Mouse (Mus musculus) retina, embryonic 14.5 days (tissue): Measurements from ENCODE around the gene Trim47.
A peak's percentile ranks its signal among the peaks of the same experiment; 100 is the strongest.
"Not testable (repeated sequence)": the region's sequence is repeated elsewhere in the genome, so short reads cannot be mapped to it uniquely, and the experiment has no call there.

ENCODE experiments used
- DNase-seq: peaks from one replicate; pipeline ENCODE4 v3.0.0-alpha.2; 2015; ENCODE audit warnings: low spot score

The Trim47 gene

DNA sequence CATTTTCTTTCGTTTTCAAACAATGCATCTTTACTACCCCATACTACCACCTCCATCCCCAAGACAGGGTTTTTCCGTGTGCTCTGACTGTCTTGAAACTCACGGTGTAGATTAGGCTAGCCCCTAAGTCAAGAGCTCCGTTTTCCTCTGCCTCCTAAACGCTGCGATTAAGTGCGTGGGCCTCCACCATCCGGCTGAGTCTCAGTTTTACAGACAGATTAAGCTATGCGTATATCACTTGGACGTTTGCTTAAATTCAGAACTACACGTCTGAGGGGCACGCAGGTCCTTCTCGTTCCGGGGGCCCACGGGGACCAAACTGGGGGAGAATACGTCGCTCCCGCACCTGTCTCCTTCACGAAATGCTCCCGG lies 11.1 kb upstream of the Trim47 start:
- no peak for DNase-seq

DNA sequence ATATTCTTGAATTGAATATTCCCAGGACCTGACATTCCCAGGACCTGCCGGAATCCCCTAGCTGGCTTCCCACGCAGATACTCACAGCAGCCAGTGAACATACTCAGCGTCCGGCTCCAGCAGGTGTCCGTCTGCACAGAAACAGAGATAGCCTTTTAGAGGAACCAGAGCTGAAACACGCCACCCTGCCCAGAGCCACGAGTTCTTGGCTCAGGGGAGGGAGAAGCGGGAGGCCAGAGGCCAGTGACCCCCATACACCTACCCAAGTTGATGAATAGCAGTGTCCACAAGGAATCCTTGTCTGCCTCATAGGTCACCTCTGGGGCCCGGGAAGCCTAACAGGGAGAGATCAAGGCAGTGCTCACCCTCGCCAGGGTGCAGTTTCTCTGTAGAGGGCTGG lies 7.2 kb upstream of the Trim47 start:
- no peak for DNase-seq

DNA sequence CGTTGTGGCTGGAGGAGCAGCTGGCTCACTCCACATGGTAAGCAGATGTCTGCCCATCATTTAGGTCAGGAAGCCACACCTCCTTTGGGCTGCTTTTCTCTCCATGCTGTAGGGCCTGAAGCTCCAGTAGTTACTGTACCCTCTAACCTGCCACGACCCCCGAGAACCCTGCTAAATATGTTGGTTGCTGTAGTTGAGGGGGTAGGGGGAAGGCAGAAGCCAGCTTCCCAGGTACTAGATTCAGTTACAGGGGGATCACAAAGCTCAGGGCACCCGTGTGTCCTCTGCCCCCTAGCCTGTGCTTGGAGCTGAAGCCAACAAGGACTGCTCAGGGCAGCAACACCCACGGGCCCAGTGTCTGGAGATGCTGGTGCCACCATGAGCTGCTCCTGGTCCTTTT lies 6.5 kb upstream of the Trim47 start:
- DNase-seq = no peak

DNA sequence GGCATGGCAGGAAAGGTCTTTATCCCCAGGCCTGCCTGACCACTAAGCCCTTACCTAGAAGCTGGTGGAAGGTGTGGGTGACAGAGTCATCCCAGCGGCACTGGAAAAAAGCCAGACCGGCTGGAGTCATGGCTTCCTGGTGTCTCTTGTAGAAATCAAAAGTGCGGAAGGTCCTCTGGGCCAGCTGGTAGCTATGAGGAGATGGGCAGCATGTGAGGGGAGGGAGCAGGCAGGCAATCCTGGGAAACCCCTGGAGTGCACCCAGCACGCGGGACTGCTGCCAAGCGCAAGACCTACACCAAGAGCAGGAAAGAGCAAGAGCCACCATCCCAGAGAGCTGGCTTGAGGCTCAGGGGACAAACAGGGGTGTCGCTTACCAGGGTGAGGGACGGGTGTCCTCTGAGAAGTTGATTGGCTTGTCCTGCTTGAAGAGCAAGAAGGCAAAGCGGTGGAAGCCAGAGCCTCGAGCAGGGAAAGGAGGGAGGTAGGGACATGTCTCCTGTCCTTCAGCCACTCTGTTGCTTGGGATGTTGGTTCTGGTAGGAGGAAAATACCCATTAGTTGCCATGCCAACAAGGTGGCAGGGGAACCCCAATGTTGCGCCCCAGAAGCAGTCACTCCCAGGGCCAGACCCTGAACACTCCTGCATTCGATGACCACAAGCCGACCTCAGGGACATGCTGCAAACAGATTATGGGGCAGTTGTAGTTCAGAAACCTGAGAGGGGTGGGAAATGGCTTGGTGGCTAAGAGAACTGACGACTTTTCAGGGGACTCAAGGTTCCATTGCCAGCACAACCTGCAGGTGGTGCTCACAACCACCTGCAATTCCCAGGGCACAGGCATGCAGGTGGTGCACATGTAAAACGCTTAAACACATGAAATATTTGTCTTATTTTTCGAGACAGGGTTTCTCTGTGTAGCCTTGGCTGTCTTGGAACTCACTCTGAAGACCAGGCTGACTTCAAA lies 5.6 kb upstream of the Trim47 start:
- no peak for DNase-seq

DNA sequence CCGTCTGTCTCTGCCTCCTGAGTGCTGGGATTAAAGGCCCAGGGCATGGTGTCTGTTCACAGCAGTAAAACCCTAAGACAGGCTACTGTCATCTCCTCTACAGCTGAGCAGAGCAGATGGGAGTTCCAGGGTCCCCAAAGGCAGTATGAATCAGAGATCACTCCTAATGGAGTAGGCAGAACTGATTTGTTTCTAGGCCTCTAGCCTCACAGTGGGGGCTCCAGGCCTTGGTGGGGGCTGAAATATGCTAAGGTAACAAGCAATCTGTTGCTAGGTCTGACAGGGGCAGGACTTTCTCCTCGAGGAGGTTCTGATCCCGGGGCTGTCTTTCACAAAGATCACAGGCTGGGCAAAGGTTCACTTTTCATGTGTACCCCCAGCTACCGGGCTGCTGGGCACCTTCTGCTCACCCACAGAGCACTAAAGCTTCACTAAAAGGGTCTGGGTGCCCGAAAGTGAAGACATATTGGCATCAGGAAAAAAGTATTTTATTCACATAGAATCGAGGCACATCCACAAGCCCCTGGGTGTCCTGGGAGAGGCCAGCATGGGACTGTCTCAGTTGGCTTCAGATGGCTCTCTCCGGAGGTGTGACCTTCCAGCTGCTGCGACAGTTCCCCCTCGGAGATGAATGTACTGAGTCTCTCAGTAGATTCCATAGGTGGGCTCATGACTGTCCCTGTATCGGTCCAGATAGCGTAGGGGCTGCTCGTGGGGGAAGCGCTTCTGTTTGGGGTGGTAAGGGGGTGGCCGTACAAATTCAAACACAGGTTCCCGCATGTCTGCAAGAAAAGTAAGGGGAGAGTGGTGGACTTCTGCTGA lies 4.5 kb upstream of the Trim47 start:
- no peak for DNase-seq

DNA sequence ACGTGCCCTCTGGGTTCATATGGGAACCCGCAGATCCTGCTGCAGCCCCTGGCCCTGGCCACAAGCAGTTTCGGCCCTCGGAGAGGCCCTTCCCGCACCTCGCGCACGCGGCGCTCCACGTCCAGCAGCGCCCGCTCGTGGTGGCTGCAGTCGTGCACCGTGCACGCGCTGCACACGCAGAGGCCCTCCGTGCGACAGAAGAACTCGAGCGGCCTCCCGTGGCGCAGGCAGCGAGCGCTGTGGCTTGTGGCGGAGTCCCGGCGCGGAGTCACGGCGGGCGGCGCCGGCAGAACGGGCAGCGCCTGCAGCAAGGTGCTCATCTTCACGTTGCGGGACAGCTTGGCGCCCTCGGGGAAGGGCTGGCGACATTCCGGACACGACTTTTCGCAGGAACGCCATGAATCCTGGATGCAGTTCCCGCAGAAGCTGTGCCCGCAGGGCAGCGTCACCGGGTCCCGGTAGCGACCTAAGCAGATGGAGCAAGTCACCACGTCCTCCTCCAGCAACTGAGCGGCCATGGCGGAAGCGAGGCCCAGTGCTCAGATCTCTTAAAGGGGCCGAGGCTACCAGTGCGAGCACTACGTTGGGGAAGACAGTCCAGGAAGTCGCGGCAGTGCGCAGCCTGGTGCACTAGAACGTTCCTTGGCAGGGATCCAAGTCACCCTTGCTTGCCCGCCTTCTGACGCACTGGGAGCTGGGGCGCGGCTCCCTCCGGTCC lies 3.6 kb upstream of the Trim47 start, which contains the start of gene Trim65:
Gene Trim65 (minus strand): TSS at position 641 of the 718 bp plus-strand sequence.
- peak; percentile 88 for DNase-seq

DNA sequence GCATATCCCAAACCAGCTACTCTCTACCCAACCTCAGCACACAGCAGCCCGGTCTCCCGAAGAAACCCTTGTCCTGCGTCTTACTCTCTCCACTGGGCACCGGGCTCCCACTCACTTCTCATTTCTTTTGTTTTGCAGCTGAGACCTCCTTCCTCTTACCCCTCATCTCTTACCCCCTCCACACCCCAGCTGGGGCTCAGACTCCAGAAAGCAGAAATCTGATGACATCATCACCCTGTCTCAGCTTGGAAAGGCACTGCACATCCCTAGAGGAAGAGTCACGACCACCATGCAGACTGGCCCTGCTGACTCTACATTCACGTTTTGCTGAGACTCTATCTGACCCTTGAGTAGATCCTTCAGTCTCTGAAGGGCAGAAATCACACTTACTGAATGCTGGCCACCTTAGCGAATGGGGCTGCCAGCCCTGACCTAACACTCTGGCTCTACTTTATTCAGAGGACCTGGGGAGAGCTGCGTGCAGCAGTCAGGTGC lies 3.0 kb upstream of the Trim47 start:
- peak; percentile 32 for DNase-seq

DNA sequence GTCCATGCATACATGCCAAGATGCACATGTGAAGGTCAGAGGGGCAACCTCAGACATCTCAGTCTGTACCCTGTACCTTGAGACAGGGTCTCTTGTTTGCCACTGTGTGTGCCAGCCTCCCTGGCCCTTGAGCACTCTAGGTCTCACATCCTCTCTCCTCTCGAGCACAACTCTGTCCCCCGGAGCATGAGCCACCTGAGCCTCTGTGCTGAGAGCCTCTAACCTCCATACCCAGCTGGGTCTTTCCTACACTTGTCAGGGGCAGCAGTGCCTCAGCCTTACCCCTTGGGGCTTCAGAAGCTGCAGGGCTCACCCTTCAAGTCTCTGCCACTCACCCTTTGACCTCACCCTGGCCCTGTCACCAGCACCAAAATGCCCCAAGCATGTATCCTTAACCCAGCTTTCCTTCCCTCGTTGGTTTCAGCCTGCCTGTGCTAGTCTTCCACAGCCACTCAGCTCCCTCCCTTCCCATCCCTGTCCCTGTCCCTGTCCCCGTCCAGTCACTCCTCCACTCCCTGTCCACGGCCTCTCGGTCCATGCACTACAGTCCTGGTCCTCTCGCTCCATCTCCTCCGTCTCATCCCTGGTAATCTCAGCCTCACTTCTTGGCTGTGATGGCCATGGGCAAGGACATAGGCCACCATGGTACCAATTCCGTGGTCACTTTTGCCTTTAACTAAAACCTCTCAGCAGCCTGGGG lies 2.2 kb upstream of the Trim47 start:
- no peak for DNase-seq

DNA sequence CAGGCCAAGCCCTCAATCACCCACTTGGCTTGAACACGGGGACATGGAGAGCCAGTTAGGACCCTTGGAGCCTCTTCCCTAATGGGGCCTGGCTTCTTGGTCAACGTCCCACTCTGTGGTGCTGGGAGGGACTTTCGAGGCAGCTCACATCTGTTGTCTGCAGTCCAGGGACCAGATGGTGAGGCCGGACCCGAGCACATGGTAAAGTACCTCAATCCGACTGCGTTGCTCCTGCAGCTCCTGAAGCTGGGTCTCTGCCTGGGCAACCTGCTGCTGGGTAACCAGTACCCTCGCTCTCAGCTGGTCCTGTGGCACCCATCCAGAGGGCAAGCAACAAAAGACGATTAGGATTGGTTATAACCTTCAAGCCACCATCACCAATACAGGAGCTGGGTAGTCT lies 976 bp upstream of the Trim47 start:
- no peak for DNase-seq

DNA sequence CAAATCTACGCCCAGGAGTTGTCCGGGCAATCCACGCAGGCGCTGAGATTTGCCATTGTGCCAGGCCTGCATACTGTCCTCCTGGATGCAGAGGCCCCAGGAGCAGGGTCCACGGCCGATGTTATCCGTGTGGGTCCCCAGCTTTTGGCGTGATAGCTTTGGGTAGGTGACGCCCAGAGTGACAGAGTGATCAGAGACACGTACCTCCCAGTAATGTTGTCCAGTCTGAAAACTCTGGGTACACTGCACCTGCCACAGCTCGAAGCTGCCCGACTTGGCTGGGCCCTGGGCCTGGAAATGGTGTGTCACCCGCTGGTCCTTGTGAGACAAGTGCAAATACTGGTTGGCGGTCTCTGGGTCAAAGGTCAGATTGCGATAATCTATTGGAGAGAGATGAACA lies 749 bp downstream of the Trim47 start:
- no peak for DNase-seq

DNA sequence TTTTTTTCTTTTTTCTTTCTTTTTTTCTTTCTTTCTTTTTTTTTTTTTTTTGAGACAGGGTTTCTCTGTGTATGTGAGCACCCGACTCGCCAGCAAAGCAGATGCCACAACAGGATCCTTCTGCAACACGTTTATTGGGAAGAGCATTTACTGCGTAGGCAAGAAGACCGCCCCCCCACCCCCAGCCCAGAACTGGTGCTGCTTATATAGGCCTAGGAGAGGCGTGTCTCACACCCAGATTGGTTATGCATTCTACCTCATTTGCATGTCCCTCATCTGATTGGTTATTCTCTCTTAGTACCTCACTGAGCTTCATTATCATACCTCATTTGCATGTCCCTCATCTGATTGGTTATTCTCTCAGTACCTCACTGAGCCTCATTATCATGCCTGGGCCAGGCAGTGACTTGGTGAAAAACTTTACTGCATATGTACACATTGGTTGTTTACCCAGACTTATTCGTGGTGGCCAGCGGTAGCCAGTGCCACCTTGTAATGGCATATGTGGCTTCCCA lies 5.2 kb downstream of the Trim47 start:
- not testable (repeated sequence) for DNase-seq

DNA sequence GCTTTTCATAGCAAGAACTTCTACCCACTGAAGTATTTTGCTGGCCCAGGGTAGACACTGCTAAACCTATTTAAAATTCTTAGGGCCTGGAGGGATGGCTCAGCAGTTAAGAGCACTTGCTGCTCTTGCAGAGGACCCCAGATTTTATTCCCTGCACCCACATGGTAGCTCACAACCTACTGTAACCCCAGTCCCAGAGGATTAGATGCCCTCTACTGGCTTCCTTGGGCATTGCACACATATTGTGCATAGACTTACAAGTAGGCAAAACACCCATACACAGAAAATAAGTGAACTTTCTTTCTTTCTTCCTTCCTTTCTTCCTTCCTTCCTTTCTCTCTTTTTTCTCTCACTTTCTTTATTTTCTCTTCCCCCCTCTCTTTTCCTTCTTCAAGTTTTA lies 9.2 kb downstream of the Trim47 start:
- no peak for DNase-seq

DNA sequence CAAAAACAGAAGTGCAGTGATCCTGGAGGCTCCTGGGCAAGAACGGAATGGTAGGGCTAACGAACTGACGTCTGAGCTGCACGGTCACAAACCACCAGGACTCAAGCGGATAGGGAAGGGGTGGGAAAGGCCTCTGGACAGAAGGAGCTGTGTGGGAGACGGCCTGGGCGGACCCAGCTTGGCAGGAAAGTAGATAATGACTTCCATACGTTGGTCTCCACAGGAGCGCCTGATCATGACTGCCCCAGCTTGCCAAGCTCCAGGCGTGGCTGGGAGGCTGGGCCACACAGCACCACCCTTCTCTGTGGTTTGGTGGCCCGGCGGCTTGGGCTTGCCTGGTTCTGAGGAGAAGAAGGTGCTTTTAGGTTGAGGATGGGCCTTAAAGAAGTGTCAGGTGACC lies 9.8 kb downstream of the Trim47 start:
- DNase-seq = no peak

DNA sequence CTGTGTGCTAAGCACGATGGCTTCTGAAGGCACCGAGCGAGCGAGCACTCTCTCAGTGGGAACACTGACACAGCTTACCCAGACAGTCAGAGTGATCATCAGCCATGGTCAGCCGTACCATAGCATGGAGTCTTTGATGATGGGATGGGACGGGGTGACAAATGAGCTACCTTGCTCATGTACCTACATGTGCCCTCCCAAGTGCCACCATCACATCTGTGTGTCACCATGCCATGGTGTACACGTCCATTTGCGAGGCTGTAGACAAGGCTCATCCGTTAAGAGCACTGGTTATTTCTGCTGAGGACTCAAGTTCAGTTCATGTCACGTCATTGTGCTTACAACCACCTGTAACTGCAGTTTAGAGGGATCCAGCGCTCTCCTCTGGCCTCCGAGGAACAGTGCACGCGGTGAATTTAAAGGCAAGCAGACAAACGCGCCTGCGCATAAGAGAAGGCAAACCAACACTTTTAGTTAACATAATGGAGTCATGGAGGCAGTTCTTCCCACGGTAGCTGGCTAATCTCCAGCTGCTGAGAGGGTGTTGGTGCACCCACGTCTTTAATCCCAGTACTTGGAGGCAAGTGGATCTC lies 15.3 kb downstream of the Trim47 start:
- no peak for DNase-seq

DNA sequence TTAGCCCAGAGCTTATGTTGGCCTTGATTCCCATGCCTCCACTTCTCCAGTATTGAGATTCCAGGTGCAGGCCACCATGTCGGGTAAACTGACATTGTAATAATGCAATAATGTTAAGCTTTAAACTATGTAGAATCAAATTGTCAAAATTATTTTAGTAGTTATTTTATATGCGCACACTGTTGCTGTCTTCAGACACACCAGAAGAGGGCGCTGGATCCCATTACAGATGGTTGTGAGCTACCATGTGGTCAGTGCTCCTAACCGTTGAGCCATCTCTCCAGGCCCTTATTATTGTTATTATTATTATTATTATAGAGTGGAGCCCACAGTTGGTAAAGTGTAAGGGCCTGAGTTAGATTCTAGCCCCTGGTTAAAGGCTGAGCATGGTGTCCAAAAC lies 15.9 kb downstream of the Trim47 start:
- no peak for DNase-seq

DNA sequence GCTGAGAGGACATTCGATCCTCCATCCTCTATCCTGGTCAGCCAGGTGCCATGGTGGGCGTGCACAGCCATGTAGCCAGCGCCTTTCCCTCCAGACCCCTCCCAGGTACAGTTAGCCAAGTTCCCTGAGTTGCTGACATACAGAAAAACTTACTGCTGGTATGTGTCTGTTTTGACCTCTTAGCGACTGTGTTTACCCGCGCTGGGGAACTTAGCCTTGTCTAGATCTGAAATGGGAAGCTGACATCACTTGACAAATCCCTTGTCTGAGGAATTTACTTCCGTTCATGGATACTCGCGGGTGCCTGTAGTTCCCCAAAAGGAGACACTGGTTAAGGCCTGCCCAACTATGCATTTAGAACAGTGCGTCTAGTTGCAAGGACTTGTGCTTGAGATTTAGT lies 16.5 kb downstream of the Trim47 start:
- no peak for DNase-seq

DNA sequence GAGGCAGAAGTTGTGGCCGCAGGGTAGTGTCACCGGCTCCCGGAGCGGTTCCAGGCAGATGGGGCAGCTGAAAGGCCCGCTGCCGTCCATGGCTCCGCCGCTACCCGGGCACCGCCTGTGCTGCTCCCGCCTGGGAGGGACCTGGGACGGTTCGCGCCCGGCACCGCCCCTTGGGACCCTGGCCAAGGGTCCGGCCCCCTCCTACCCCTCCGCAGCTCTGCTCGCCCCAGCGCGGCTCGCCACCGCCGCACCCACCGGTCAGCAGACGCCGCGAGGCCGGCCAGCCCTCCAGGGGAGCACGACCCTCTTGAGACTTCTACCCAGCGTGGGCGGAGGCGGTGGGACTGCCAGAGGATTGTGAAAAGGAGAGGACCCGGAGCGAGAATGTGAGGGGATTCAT lies 16.9 kb downstream of the Trim47 start:
- no peak for DNase-seq

DNA sequence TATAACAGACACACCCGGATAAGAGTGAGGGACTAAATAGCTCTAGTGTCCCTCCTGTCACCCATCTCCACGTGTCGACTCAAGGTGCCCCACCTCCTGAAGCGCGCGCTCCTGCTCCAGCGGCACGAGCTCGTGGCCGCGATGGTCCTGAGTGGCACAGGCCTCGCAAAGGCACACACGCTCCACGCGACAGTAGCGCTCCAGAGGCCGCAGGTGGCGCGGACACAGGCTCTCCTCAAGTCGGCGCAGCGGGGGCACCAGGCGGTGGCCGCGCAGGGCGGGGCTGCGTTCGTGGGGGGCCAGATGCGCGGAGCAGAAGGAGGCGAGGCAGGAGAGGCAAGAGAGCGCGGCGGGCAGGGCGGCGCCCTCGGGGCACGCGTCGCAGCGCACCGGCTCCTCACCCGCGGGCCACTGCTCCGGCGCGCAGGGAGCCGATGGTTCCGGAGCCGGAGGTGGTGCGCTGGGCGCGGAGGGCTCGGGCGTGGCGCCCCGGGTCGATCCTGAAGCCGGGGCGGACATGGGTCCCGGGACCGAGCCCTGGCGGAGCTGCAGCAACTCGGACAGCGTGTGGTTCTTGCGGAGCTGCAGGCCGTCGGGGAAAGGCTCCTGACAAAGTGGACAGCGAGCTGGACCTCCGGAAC lies 17.4 kb downstream of the Trim47 start:
- peak; percentile 37 for DNase-seq

DNA sequence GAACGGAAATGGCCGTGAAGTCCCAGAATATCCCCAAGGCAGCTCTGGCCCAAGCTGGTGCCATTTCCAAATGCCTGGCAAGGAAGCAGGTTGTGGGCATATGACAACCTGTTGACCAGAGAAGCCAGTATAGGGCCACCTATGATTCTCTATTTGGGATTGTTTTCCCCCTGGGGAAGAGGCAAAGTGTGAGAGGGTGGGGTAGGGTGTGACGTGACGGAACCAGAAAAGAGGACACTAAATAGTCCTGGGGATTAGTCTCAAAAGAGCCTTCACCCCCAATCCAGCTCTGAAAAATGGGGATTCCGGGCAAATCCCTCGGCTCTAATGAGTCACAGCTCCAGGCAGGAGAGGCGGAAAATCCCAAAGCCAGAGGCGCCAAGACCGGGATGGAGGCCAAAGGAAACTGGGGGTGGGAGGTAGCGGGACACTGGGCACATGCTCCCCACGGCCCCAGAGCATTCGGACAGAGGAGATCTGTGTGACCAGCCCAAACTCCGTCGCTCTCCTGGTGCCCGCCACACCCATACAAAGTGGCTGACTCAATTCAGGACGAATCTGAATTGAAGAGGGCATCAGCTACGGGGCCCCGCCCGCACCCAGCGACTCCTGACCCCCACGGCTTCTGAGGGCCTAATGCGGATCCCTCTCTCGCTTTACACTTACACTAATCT lies 18.4 kb downstream of the Trim47 start:
- DNase-seq = no peak

DNA sequence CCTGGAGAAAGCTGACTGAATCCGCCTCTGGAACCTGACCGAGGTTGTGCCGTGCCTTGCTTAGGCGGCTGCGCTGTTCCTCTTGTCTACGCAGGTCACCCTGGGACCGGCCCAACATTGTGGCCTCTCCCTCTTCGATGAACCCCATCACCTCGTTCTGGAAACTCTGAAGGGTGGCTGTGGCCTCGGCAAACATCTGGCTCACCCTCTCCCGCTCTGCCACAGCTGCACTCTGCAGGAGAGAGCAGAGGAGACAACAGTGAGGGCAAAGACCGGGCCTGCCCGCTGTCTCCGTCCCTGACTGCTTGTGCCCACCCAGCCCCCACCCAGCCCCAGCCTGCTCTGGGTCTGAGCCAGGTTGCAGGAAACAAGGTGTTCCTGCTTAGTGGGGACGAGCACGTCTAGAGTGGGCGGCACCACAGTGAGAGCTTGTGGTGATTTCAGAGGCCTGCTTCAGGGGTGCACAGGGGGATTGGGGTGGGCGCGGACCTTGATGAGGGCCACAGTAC lies 19.2 kb downstream of the Trim47 start:
- DNase-seq = no peak
